Mouse (Mus musculus) cerebellum, adult 9-11 months (tissue): ENCODE measurements around the gene Psen1.

ENCODE experiments used
- DNase-seq: peaks from one replicate; pipeline ENCODE4 v3.0.0; 2022

Gene Psen1

GRCm38 (mm10) chr12:83687934-83688315 lies at the start of gene Psen1:
TSS of gene Psen1 (plus strand) at chr12:83688152.
- peak; percentile 93 for DNase-seq

DNA sequence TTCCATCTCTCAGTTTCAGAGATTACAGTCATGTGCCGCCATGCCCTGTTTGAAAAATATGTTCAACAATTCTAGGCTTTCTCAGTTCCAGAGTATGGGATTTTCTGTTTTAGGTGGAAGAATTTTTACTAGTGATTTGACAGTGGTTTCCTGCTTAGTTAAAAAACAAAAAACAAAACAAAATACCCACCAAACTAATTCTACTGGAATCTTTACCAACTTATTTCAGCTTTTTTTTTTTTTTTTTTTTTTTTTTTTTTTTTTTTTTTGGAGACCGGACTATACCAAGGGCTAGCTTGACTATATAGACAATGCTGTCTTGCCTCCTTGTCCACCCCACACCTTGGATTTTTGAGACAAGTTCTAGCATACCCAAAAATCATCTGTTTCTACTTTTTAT lies 46.7 kb upstream of the Psen1 start:
- DNase-seq = no peak

- no peak for DNase-seq
Observed at GRCm38 (mm10) chr12:83643116-83643515, 44.8 kb upstream of the Psen1 start.

- DNase-seq = no peak
Observed at GRCm38 (mm10) chr12:83650346-83650745, 37.6 kb upstream of the Psen1 start.

- DNase-seq = no peak
Observed at GRCm38 (mm10) chr12:83651414-83651813, 36.5 kb upstream of the Psen1 start.

DNA sequence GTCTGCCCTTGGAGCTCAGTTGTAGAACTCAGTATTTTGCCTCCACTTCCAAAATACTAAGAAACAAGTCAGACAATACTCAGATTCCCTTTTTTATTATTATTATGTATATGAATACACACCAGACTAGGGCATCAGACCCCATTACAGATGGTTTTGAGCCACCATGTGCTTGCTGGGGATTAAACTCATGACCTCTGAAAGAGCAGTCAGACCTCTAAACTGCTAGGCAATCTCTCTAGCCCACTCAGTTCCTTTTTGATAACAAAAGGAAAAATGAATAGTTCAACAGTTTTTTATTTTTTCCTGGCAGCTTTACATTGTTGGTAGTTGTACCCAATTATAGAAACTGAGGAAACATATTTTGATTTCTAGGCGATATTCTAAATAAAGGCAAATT lies 2.5 kb upstream of the Psen1 start:
- no peak for DNase-seq

GRCm38 (mm10) chr12:83686575-83687350 lies 1.2 kb upstream of the Psen1 start:
- no peak for DNase-seq

- no peak for DNase-seq
Observed at GRCm38 (mm10) chr12:83688316-83689086, 549 bp downstream of the Psen1 start.

DNA sequence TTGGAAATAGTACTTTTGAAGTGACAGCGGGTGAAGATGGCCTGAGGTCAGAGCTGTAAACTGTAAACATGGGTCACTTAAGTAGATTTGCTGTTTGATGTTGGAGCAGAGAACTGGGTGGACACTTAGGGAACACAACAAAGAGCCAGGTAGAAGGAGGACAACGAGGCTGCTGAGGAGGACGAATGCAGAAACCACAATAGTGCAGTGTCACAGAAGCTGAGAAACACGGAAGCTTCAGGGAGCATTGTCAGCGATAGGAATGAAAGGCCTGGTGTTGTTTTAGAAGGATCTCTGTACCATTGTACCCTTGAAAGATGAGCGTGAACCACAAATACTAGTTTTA lies 1.1 kb downstream of the Psen1 start:
- no peak for DNase-seq

DNA sequence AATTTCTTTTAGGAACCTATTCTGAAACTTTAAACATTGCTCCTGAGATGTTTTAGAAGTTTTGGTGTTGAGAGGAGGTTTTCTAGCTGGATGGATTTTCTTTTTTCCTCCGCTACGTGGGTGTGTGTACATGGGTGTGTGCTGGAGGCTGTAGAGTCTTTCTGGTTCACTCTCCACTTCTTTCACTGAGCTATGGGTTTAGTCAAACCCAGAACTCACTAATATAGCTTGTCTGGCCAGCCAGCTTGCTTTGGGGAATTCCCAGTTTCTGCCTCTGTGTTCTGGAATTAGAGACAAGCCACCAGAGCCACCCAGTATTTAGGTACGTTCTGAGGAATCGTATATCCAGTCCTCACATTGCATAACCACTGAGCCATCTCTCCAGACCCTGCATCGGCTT lies 6.1 kb downstream of the Psen1 start:
- DNase-seq = no peak

DNA sequence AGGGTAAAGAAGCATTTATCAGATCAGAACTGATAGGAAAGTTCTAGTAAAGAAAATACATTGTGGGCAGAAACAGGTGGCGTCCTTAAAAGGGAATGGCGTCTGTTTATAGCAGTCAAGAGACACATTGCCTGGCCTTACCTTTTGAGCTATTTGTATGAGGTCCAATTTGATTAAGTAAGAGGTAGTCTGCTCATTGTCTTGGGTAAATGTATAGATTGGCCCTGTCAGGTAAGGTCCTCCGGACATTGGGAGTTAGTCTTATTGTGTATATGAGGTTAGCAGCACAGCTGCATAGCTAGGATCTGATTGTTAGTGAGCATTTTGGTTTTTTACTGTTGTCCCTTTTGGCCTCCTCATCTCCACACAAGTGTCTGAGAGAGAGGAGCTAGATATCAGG lies 6.7 kb downstream of the Psen1 start:
- DNase-seq = no peak

- DNase-seq = no peak
Observed at GRCm38 (mm10) chr12:83698637-83699036, 10.7 kb downstream of the Psen1 start.

DNA sequence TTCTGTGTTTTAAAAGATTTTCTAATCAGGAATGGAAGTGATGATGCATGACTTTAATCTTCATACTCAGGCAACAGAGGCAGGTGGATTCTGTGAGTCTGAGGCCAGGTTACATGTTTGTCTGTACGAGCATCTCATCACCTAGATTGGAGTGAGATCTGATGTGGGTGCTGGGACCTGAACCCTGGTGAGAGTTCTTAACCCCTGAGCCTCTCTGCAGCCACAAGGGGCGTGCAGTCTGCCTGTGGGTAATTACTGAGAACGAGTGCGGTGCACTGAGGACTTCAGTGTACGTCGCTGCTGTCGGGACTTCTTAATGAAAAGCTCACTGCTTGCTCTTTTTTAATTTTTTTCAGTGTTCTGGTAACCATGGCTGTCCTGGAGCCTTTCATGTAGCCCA lies 13.7 kb downstream of the Psen1 start:
- DNase-seq = no peak

GRCm38 (mm10) chr12:83702796-83703195 lies 14.8 kb downstream of the Psen1 start:
- DNase-seq = no peak

DNA sequence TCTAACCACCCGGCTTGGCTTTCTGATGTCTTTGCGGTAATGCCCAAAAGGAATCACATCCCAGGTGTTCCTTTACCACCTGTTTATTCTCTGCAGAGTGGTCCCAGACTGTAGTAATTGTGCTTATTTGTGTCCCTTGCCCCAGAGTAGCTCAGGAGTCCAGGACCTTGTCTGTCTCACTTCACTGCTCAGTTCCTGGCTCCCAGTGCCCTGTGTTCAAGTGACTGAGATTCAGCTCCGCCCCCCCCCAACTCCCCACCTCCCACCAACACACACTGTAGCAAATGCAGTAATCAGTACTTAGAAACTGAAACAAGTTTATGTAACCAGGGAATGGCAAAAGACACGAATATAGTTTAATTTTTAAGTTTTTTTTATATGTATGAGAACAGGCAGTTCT lies 19.0 kb downstream of the Psen1 start:
- no peak for DNase-seq

DNA sequence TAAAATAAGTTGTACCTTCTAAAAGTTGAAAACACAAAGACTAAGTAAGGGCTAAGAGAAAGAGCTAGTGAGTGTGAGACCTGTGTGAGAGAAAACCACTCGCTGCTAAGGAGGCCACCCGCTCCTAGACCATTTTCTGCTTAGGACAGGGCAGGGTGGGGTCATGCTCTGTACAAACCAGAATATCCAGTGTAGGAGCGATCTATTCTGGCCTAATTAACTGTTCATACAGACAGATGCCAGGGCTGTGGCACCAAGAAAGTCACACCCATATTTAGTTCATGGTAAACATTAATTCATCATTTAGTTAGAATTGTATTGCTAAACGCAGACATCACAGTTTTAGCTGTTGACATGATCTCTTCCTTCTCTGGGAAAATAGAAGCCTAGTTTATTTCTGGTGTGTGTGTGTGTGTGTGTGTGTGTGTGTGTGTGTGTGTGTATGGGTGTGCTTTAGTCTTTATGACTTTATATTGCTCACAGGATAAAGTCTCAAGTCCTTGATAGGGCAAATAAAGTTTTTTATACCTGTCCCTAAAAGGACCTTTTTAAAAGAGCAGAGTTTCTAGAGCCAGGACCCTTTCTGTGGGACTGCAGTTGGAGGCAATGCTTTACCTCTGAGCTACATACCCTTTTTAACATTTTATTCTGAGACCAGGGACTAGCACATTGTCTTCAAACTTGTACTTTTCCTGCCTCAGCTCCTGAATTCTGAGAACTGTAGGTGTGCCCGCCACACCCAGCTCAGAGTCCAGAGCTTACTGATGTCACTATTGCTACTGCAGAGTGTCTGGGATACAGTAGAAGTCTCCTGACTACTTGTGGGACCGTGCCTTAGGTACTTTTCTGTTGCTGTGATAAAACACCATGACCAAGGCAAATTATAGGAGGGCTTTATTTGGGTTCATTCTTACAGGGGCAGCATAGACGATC lies 20.5 kb downstream of the Psen1 start:
- no peak for DNase-seq

DNA sequence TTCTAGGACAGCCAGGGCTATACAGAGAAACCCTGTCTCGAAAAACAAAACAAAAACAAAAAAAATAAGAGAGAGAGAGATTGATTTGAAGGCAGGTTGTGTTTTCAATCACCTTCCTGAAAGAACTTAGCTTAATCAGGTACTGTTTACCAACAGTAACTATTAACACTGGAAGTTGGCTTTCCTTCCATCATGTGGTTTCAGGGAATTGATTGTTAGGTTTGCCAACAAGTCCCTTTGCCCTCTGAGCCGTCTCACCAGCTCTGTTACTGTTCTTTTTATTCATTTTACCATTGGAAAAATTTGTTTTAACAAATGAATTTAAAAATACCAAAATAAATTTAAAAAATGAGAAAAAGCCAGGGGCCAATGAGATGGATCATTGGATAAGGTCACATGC lies 22.0 kb downstream of the Psen1 start:
- DNase-seq = no peak

GRCm38 (mm10) chr12:83713749-83714148 lies 25.8 kb downstream of the Psen1 start:
- DNase-seq = peak; percentile 35

- DNase-seq = no peak
Observed at GRCm38 (mm10) chr12:83716416-83717184, 28.6 kb downstream of the Psen1 start.

GRCm38 (mm10) chr12:83719431-83719830 lies 31.5 kb downstream of the Psen1 start:
- no peak for DNase-seq

DNA sequence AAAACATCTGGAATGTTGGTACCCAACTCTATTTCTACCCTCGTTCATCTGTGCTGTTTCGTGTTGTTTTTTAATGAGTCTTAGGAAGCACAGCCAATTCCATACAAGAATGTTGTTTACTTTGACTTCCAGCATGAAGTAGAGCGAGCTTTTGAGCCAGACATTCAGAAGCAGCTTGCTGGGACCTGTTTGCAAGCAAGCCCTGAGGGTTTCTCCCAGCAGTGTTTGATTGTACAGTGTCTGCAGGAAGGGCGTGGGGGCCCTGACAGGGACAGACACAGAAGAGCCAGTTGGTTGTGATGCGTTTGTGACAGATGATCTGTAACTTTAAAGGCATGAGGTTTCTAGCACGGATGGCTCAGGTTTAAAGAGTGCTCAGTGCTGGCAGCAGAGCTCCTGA lies 33.3 kb downstream of the Psen1 start:
- DNase-seq = no peak

- no peak for DNase-seq
Observed at GRCm38 (mm10) chr12:83723037-83723436, 35.1 kb downstream of the Psen1 start.
